8 mouse cellular contexts compared by ENCODE assay signal in the genomic region with DNA sequence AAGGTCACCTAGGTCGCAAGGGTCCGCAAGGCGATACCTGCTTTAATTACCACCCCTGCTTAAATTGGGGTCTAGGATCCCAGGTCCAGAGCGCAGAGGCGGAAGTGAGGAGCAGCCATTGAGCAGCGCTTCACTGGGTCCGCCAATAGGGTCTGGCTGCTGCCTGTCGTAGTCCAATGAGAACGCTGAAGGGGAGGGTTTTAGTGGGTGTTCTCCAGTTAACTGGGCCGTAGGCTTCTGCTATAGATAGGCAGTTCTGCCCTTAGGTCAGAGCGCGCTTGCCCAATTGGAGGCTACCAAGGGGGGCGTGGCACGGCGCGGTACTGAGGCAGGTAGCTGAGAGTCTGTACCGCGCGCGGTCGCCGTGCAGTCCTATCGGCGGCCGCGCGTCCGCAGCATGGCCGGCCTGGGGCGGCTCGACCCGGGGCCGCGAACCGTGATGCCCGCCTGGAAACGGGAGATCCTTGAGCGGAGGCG. TPM values are rescaled to one million over a fixed set of nuclear protein-coding genes. Genes with fewer than 3 reads are reported as not detected.
DNase-seq lines count a peak whose midpoint lies in the region; ATAC-seq and TF ChIP-seq lines count a peak whose summit lies in the region.

A gene (plus strand): TSS at position 328 of the 477 bp plus-strand sequence.

- in situ Hi-C loops in CH12.LX (cut with MboI; ENCODE audit: low pct_ligation_motif_present, low pct_unique_long_range_greater_than_20kb, low sequenced_read_pairs) = no loop called here

- H3K79me2 ChIP-seq in CH12.LX (replicated peaks; ENCODE audit: control insufficient read depth, extremely low read depth, insufficient read depth, poor library complexity, severe bottlenecking) = peaks cover 5% of the 10 kb centered on the region; the same call in 1 of the 2 replicates

- H3K4me1 ChIP-seq in CH12.LX (ENCODE audit: control insufficient read depth in 1 of 2, insufficient read depth in 2 of 2) = peaks cover 20 to 46% of the 10 kb centered on the region in 2 experiments
- H3K4me1 ChIP-seq in forebrain, embryonic 11.5 days (replicated peaks; ENCODE audit: control insufficient read depth, insufficient read depth, low read length) = peaks cover 16% of the 10 kb centered on the region
- H3K4me1 ChIP-seq in heart, embryonic 16.5 days (ENCODE audit: control insufficient read depth, insufficient read depth, low read length) = peaks cover 30% of the 10 kb centered on the region
- peaks cover 58% of the 10 kb centered on the region for H3K4me1 ChIP-seq in liver, embryonic 15.5 days (replicated peaks)
- H3K4me1 ChIP-seq in neural tube, embryonic 12.5 days = peaks cover 44% of the 10 kb centered on the region

- peak; percentile 99 for ATAC-seq in forebrain, embryonic 11.5 days (replicated peaks; ENCODE audit: low FRiP score)
- peak; percentile 99 for ATAC-seq in heart, embryonic 16.5 days (replicated peaks; ENCODE audit: extremely low read depth, insufficient read depth, low FRiP score)
- peak; percentile 98 for ATAC-seq in liver, embryonic 15.5 days (ENCODE audit: insufficient read depth)
- ATAC-seq in neural tube, embryonic 12.5 days (ENCODE audit: low FRiP score, low read depth) = peak; percentile 97

- no peaks in the 10 kb centered on the region for H3K9me3 ChIP-seq in CH12.LX (replicated peaks; ENCODE audit: low read length)
- H3K9me3 ChIP-seq in forebrain, embryonic 11.5 days (ENCODE audit: control insufficient read depth, low read length) = no peaks in the 10 kb centered on the region
- no peaks in the 10 kb centered on the region for H3K9me3 ChIP-seq in heart, embryonic 16.5 days (replicated peaks; ENCODE audit: control insufficient read depth, low read length)
- no peaks in the 10 kb centered on the region for H3K9me3 ChIP-seq in liver, embryonic 15.5 days (replicated peaks)
- H3K9me3 ChIP-seq in neural tube, embryonic 12.5 days = no peaks in the 10 kb centered on the region

- DNase-seq in CH12.LX (ENCODE audit: extremely low read depth) = peak; percentile 98
- peak; percentile 95 for DNase-seq in c-Kit-positive CD71-positive TER-119-negative erythroid progenitor cells, embryonic 14.5 days (ENCODE audit: low read depth)
- DNase-seq in forebrain, embryonic 11.5 days (ENCODE audit: low spot score) = peak; percentile 94
- DNase-seq in kidney, postnatal 36 days = peak; percentile 97 to 99
- peak; percentile 99 for DNase-seq in telencephalon, adult 2 months (ENCODE audit: low read depth, low spot score)

- peak within 1 kb of the TSS; percentile 72 for H3K9ac ChIP-seq in CH12.LX (ENCODE audit: insufficient read depth, low read depth)
- H3K9ac ChIP-seq in forebrain, embryonic 11.5 days (ENCODE audit: low read length) = peak within 1 kb of the TSS; percentile 63
- H3K9ac ChIP-seq in heart, embryonic 16.5 days (ENCODE audit: low read length) = peak within 1 kb of the TSS; percentile 78
- H3K9ac ChIP-seq in liver, embryonic 15.5 days = peak within 1 kb of the TSS; percentile 70
- peak within 1 kb of the TSS; percentile 63 for H3K9ac ChIP-seq in neural tube, embryonic 12.5 days

- H3K4me3 ChIP-seq in CH12.LX (replicated peaks in 1 of 3; ENCODE audit: low read depth in 2 of 3, low read length in 2 of 3, poor library complexity in 1 of 3) = peak within 1 kb of the TSS; percentile 80 to 86 (median 83)
- H3K4me3 ChIP-seq in forebrain, embryonic 11.5 days (ENCODE audit: low read depth, low read length) = peak within 1 kb of the TSS; percentile 77
- H3K4me3 ChIP-seq in heart, embryonic 16.5 days (ENCODE audit: low read length) = peak within 1 kb of the TSS; percentile 86
- peak within 1 kb of the TSS; percentile 87 for H3K4me3 ChIP-seq in liver, embryonic 15.5 days (replicated peaks)
- peak within 1 kb of the TSS; percentile 78 for H3K4me3 ChIP-seq in neural tube, embryonic 12.5 days

- peaks cover 0 to 4% of the 10 kb centered on the region in 2 experiments for H3K36me3 ChIP-seq in CH12.LX (replicated peaks in 1 of 2; ENCODE audit: control insufficient read depth in 1 of 2, insufficient read depth in 1 of 2, low read length in 1 of 2)
- H3K36me3 ChIP-seq in forebrain, embryonic 11.5 days (ENCODE audit: control insufficient read depth, insufficient read depth, low read length) = no peaks in the 10 kb centered on the region
- no peaks in the 10 kb centered on the region for H3K36me3 ChIP-seq in heart, embryonic 16.5 days (ENCODE audit: control insufficient read depth, insufficient read depth)
- H3K36me3 ChIP-seq in liver, embryonic 15.5 days (replicated peaks) = no peaks in the 10 kb centered on the region
- no peaks in the 10 kb centered on the region for H3K36me3 ChIP-seq in neural tube, embryonic 12.5 days

- no peak for TF ChIP-seq RAD21 in CH12.LX (IDR thresholded peaks at IDR 0.05; ENCODE audit: low read depth, low read length)

- H3K27me3 ChIP-seq in CH12.LX (replicated peaks) = no peaks in the 10 kb centered on the region
- peaks cover 16% of the 10 kb centered on the region for H3K27me3 ChIP-seq in forebrain, embryonic 11.5 days (ENCODE audit: control insufficient read depth, insufficient read depth, low read length)
- H3K27me3 ChIP-seq in heart, embryonic 16.5 days (ENCODE audit: control insufficient read depth, insufficient read depth, low read length) = peaks cover 8% of the 10 kb centered on the region
- H3K27me3 ChIP-seq in liver, embryonic 15.5 days = 0 out of 2 replicates have a peak, but pooled peaks cover 3% of the 10 kb centered on the region
- H3K27me3 ChIP-seq in neural tube, embryonic 12.5 days (replicated peaks) = peaks cover 13% of the 10 kb centered on the region

- H3K4me2 ChIP-seq in CH12.LX (ENCODE audit: insufficient read depth, low read depth, poor library complexity, severe bottlenecking) = peak within 1 kb of the TSS; percentile 57
- H3K4me2 ChIP-seq in forebrain, embryonic 11.5 days (ENCODE audit: low read depth, low read length, severe bottlenecking) = peak within 1 kb of the TSS; percentile 100
- H3K4me2 ChIP-seq in heart, embryonic 16.5 days (ENCODE audit: low read depth, low read length) = peak within 1 kb of the TSS; percentile 94
- H3K4me2 ChIP-seq in liver, embryonic 15.5 days = peak within 1 kb of the TSS; percentile 100
- peak within 1 kb of the TSS; percentile 83 for H3K4me2 ChIP-seq in neural tube, embryonic 12.5 days (replicated peaks)

- under 1% methylated on average over 38 of the region's 39 CpGs for WGBS in forebrain, embryonic 11.5 days
- under 1% methylated on average over 39 of the region's 39 CpGs for WGBS in heart, embryonic 16.5 days
- WGBS in liver, embryonic 15.5 days (ENCODE audit: insufficient replicate concordance) = under 1% methylated on average over 39 of the region's 39 CpGs
- WGBS in neural tube, embryonic 12.5 days = under 1% methylated on average over 39 of the region's 39 CpGs

- TF ChIP-seq POLR2A in CH12.LX (IDR thresholded peaks at IDR 0.05; ENCODE audit: low read depth, low read length) = peak; percentile 93

- no peak for TF ChIP-seq CTCF in CH12.LX (conservative IDR thresholded peaks at IDR 0.05 in 1 of 2, IDR thresholded peaks at IDR 0.05 in 1 of 2; ENCODE audit: low read depth in 2 of 2, low read length in 2 of 2)

- H3K27ac ChIP-seq in CH12.LX (ENCODE audit: insufficient read depth, low read depth) = peak within 1 kb of the TSS; percentile 8; the same call in 1 of the 2 replicates
- H3K27ac ChIP-seq in forebrain, embryonic 11.5 days (ENCODE audit: low read depth, low read length) = no peak within 1 kb of the TSS
- peak within 1 kb of the TSS; percentile 26; the same call in 1 of the 2 replicates for H3K27ac ChIP-seq in heart, embryonic 16.5 days (ENCODE audit: low read length)
- H3K27ac ChIP-seq in liver, embryonic 15.5 days (replicated peaks) = peak within 1 kb of the TSS; percentile 78
- H3K27ac ChIP-seq in neural tube, embryonic 12.5 days = no peak within 1 kb of the TSS

- dilution Hi-C loops in CH12.LX (cut with MboI; ENCODE audit: extremely low pct_ligation_motif_present, extremely low pct_unique_long_range_greater_than_20kb, low sequenced_read_pairs) = no loop called here

- no peak for TF ChIP-seq EP300 in CH12.LX (IDR thresholded peaks at IDR 0.05; ENCODE audit: low read length)

TF ChIP-seq in CH12.LX, 34 proteins besides CTCF, POLR2A, EP300 and RAD21 (continues in another document):
- TF ChIP-seq E2F4 (IDR thresholded peaks at IDR 0.05; ENCODE audit: insufficient replicate concordance, low read depth, low read length) (no peak), TCF12 (IDR thresholded peaks at IDR 0.05; ENCODE audit: low read depth, low read length) (peak; percentile 51; the same call in 1 of the 2 replicates), MAZ (IDR thresholded peaks at IDR 0.05; ENCODE audit: low read depth, low read length) (no peak), POLR2AphosphoS2 (IDR thresholded peaks at IDR 0.05; ENCODE audit: low read depth, low read length) (no peak), USF2 (conservative IDR thresholded peaks at IDR 0.05; ENCODE audit: low read depth, low read length) (no peak), CHD2 (IDR thresholded peaks at IDR 0.05; ENCODE audit: low read length) (peak; percentile 91), ZC3H11A (IDR thresholded peaks at IDR 0.05; ENCODE audit: low read depth, low read length) (no peak), JUN (IDR thresholded peaks at IDR 0.05; ENCODE audit: insufficient read depth, low read depth, low read length) (no peak), SIN3A (IDR thresholded peaks at IDR 0.05; ENCODE audit: low read length) (peak; percentile 80), HCFC1 (IDR thresholded peaks at IDR 0.05; ENCODE audit: low read depth, low read length) (peak; percentile 74), ZMIZ1 (IDR thresholded peaks at IDR 0.05; ENCODE audit: low read depth, low read length) (peak; percentile 67), MAFK (IDR thresholded peaks at IDR 0.05; ENCODE audit: insufficient replicate concordance, low read length) (no peak), ETS1 (conservative IDR thresholded peaks at IDR 0.05; ENCODE audit: low read depth, low read length) (no peak), GABPA (IDR thresholded peaks at IDR 0.05; ENCODE audit: insufficient replicate concordance, low read depth, low read length) (no peak), USF1 (IDR thresholded peaks at IDR 0.05; ENCODE audit: low read depth, low read length) (no peak), TBP (conservative IDR thresholded peaks at IDR 0.05; ENCODE audit: low read depth, low read length) (peak; percentile 63; the same call in 1 of the 2 replicates), JUND (conservative IDR thresholded peaks at IDR 0.05; ENCODE audit: low read depth, low read length) (no peak)

RNA-seq across cellular contexts. Expression of the gene that starts here (rescaled TPM):
- total RNA-seq in CH12.LX (2012; rRNA removed) = 13.1 and 14.3 TPM in 2 replicates
- total RNA-seq in CH12.LX (2014; rRNA removed) = 7.0 and 8.2 TPM in 2 replicates
- 17.0 and 19.3 TPM in 2 replicates for polyA plus RNA-seq in CH12.LX (2012; ENCODE audit: insufficient read length, low read depth)
- polyA plus RNA-seq in forebrain, embryonic 11.5 days (2014; fragmentation: Nextera tagmentation; extraction: Ambion mirVana) = 4.6 and 7.3 TPM in 2 replicates
- polyA plus RNA-seq in heart, embryonic 16.5 days (2015; fragmentation: Nextera tagmentation; extraction: Ambion mirVana) = 4.3 and 5.9 TPM in 2 replicates
- polyA plus RNA-seq in liver, embryonic 15.5 days (2015; fragmentation: Nextera tagmentation; extraction: Ambion mirVana) = 3.9 and 5.4 TPM in 2 replicates
- polyA plus RNA-seq in neural tube, embryonic 12.5 days (2016; fragmentation: Nextera tagmentation; extraction: Ambion mirVana) = 14.4 and 15.2 TPM in 2 replicates

Comparison
In these comparisons a context has a peak if more than half of its experiments do, and no peak if none do; other contexts are left out.
1. H3K27ac ChIP-seq: peak in CH12.LX (single experiment), heart, embryonic 16.5 days (single experiment) and liver, embryonic 15.5 days (single experiment); none in forebrain, embryonic 11.5 days (single experiment) and neural tube, embryonic 12.5 days (single experiment).
2. Peak in every context shown above with its lines, with median percentiles within 50 percentile points of each other: DNase-seq, H3K4me2 ChIP-seq, H3K4me3 ChIP-seq, H3K9ac ChIP-seq and ATAC-seq.